Mouse (Mus musculus): ENCODE results near the gene Gimap7. TPM values are rescaled to one million over a fixed set of nuclear protein-coding genes. Genes with fewer than 3 reads are reported as not detected.
A peak's percentile ranks its signal among the peaks of the same experiment; 100 is the strongest.

Gene Gimap7
- polyA plus RNA-seq, 1 experiment from 2014 or later, result not detected

DNA sequence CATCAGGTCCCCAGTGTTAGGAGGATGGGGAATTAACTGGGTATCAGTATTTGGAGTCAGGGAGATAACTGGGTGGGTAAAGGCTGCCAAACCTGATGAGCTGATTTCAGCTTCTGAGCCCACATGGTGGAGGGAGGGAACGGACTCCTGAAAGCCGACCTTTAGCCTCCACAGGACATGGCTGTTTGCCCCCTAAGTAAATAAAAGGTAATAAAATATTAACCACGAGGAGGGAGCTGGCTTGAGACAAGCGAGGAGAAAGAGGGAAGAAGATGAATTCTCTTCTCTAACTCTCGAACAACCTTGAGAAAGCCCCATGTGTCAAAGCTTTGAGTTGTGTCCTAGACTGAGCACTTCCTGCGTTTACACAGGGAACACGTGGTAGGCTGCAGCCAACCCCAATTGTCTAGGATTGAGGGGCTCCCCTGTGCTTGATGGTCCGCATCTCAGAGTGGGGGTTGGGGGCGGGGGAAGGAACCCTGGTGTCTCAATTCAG lies 23.3 kb downstream of the Gimap7 start:
- DNase-seq (ENCODE audit: low spot score), result no peak
- peaks cover 21% of the 10 kb centered on the region for H3K27me3 ChIP-seq (ENCODE audit: control insufficient read depth, insufficient read depth, low read length)
- H3K27ac ChIP-seq (ENCODE audit: low read depth, low read length), result no peak overlapping the region
- ATAC-seq (replicated peaks; ENCODE audit: low FRiP score), result no peak
- H3K36me3 ChIP-seq (ENCODE audit: control insufficient read depth, insufficient read depth, low read length), result no peaks in the 10 kb centered on the region
- H3K9ac ChIP-seq (ENCODE audit: low read length), result no peak overlapping the region
- H3K4me3 ChIP-seq (ENCODE audit: low read depth, low read length), result no peak overlapping the region
- H3K4me1 ChIP-seq (replicated peaks; ENCODE audit: control insufficient read depth, insufficient read depth, low read length), result no peaks in the 10 kb centered on the region
- WGBS, result 46% methylated on average over 9 of the region's 9 CpGs
- no peak overlapping the region for H3K4me2 ChIP-seq (ENCODE audit: low read depth, low read length, severe bottlenecking)
- H3K9me3 ChIP-seq (ENCODE audit: control insufficient read depth, low read length), result no peaks in the 10 kb centered on the region

GRCm38 (mm10) chr6:48742422-48743351 lies 24.3 kb downstream of the Gimap7 start:
- Histone ChIP-seq H3K36me3 (ENCODE audit: control insufficient read depth, insufficient read depth, low read length) (no peaks in the 10 kb centered on the region), H3K9ac (ENCODE audit: low read length) (no peak overlapping the region), H3K4me3 (ENCODE audit: low read depth, low read length) (peak overlapping the region; percentile 40), H3K9me3 (ENCODE audit: control insufficient read depth, low read length) (no peaks in the 10 kb centered on the region), H3K27ac (ENCODE audit: low read depth, low read length) (no peak overlapping the region), H3K4me2 (ENCODE audit: low read depth, low read length, severe bottlenecking) (peak overlapping the region; percentile 61), H3K27me3 (ENCODE audit: control insufficient read depth, insufficient read depth, low read length) (peaks cover 21% of the 10 kb centered on the region), H3K4me1 (replicated peaks; ENCODE audit: control insufficient read depth, insufficient read depth, low read length) (no peaks in the 10 kb centered on the region)
- peak; percentile 62 for DNase-seq (ENCODE audit: low spot score)
- no peak for ATAC-seq (replicated peaks; ENCODE audit: low FRiP score)
- WGBS, result 2% methylated on average over 51 of the region's 52 CpGs

GRCm38 (mm10) chr6:48745490-48745889 lies 27.1 kb downstream of the Gimap7 start:
- H3K4me2 ChIP-seq (ENCODE audit: low read depth, low read length, severe bottlenecking), result no peak overlapping the region

DNA sequence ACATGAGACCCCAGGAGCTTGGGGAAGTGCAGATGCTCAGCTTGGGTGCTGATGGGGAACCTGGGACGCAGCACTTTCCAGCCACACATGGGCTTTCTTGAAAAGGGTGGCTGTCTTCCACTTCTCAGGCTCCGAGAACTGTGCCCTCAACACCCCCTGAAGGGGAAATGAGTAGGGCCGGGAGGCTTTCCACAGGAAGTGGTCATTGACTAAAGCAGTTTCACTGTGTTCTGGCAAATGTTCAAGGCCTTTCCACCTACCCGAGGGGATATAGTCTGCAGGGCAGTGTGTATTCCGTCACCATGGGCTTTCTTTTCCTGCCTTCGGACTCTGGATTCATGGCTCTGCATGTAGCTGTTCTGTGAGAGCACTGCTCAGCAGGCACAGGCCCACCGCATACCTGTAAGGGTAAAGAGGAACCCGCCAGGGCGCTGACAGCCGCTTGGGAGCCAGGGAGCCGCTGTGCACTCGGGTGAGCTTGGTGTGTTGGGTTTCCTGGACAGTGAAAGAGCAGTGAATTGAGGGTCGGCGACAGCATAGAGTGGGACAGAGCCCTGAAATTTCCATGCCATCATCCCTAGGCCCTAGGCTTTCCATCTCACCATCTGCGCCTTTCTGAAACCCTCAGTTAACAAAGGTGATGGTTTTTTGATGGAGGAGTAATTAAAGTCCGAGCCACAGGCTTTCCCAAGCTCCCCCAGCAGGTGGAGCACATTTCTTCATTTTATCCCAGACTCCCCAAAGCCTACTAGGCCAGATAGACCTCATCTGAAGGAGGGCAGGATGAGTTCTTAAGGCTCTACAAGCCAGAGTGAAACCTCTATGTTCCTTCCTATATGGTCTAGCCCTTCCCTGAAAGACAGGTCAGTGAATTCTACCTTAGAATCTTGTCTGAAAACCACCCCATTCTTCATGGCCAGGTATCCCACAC lies 27.8 kb downstream of the Gimap7 start, which contains the start of gene Gimap5:
Gene Gimap5 (plus strand): TSS at position 239 of the 931 bp plus-strand sequence.
- Histone ChIP-seq H3K4me3 (ENCODE audit: low read depth, low read length) (no peak within 1 kb of the TSS), H3K4me2 (ENCODE audit: low read depth, low read length, severe bottlenecking) (no peak within 1 kb of the TSS), H3K27me3 (ENCODE audit: control insufficient read depth, insufficient read depth, low read length) (peaks cover 21% of the 10 kb centered on the region), H3K4me1 (replicated peaks; ENCODE audit: control insufficient read depth, insufficient read depth, low read length) (no peaks in the 10 kb centered on the region), H3K9me3 (ENCODE audit: control insufficient read depth, low read length) (no peaks in the 10 kb centered on the region), H3K27ac (ENCODE audit: low read depth, low read length) (no peak within 1 kb of the TSS), H3K36me3 (ENCODE audit: control insufficient read depth, insufficient read depth, low read length) (no peaks in the 10 kb centered on the region), H3K9ac (ENCODE audit: low read length) (no peak within 1 kb of the TSS)
- no peak for ATAC-seq (replicated peaks; ENCODE audit: low FRiP score)
- peak; percentile 57 for DNase-seq (ENCODE audit: low spot score)
- WGBS, result 45% methylated on average over 16 of the region's 16 CpGs

More at GRCm38 (mm10) chr6:48745490-48745889, 27.1 kb downstream of the Gimap7 start:
- H3K9ac ChIP-seq (ENCODE audit: low read length), result no peak overlapping the region
- no peak for ATAC-seq (replicated peaks; ENCODE audit: low FRiP score)
- DNase-seq (ENCODE audit: low spot score), result no peak
- H3K27ac ChIP-seq (ENCODE audit: low read depth, low read length), result no peak overlapping the region
- 52% methylated on average over 2 of the region's 2 CpGs for WGBS
- H3K36me3 ChIP-seq (ENCODE audit: control insufficient read depth, insufficient read depth, low read length), result no peaks in the 10 kb centered on the region
- no peaks in the 10 kb centered on the region for H3K4me1 ChIP-seq (replicated peaks; ENCODE audit: control insufficient read depth, insufficient read depth, low read length)
- no peak overlapping the region for H3K4me3 ChIP-seq (ENCODE audit: low read depth, low read length)
- no peaks in the 10 kb centered on the region for H3K9me3 ChIP-seq (ENCODE audit: control insufficient read depth, low read length)
- peaks cover 21% of the 10 kb centered on the region for H3K27me3 ChIP-seq (ENCODE audit: control insufficient read depth, insufficient read depth, low read length)

DNA sequence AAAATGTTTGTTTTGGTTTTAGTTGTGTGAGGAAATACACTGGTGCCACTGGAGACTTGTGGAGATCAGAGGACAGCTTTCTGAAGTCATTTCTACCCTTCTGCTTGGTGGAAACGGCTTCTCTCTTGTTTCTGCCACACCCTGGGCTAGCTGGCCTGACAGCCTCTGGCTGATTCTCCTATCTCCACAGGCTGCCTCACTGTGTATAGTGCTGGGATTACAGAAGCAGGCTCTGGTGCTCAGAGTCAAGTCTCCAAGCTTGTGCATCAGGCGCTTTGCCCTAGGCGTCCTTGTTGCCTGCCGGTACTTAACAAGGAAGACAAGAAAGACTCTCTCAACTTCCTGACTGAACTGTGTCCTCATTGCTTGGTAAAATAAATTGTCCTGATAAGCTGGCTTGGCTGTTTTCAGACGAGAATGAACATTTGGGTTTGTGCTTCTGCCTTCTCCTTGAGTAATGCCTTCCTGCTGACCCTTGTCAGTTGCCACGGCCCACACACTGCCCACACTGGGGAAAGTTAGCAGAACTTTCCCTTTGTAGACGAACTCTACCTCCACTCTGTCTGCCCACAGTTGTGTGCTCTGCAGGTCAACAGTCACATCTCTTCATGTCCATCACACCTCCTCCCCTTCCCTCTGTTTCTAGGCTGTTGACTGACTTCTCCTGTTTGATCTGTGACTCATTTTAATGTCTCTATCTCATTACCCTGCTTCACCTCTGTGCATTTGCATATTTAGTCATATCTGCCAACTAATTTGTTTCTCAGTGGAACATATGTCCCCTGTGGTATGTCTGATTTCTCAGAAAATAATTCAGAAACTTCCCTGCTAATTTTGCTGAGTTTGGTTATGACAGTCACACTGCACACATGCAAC lies 28.9 kb downstream of the Gimap7 start:
- H3K9ac ChIP-seq (ENCODE audit: low read length), result no peak overlapping the region
- no peak for DNase-seq (ENCODE audit: low spot score)
- H3K4me2 ChIP-seq (ENCODE audit: low read depth, low read length, severe bottlenecking), result no peak overlapping the region
- ATAC-seq (replicated peaks; ENCODE audit: low FRiP score), result no peak
- H3K9me3 ChIP-seq (ENCODE audit: control insufficient read depth, low read length), result no peaks in the 10 kb centered on the region
- H3K4me3 ChIP-seq (ENCODE audit: low read depth, low read length), result no peak overlapping the region
- no peaks in the 10 kb centered on the region for H3K36me3 ChIP-seq (ENCODE audit: control insufficient read depth, insufficient read depth, low read length)
- H3K27ac ChIP-seq (ENCODE audit: low read depth, low read length), result no peak overlapping the region
- H3K27me3 ChIP-seq (ENCODE audit: control insufficient read depth, insufficient read depth, low read length), result peaks cover 10% of the 10 kb centered on the region
- 78% methylated on average over 7 of the region's 7 CpGs for WGBS
- no peaks in the 10 kb centered on the region for H3K4me1 ChIP-seq (replicated peaks; ENCODE audit: control insufficient read depth, insufficient read depth, low read length)

- H3K4me1 ChIP-seq (replicated peaks; ENCODE audit: control insufficient read depth, insufficient read depth, low read length), result no peaks in the 10 kb centered on the region
- DNase-seq (ENCODE audit: low spot score) (no peak), ATAC-seq (replicated peaks; ENCODE audit: low FRiP score) (no peak)
- H3K9me3 ChIP-seq (ENCODE audit: control insufficient read depth, low read length), result no peaks in the 10 kb centered on the region
- no peaks in the 10 kb centered on the region for H3K36me3 ChIP-seq (ENCODE audit: control insufficient read depth, insufficient read depth, low read length)
- H3K4me2 ChIP-seq (ENCODE audit: low read depth, low read length, severe bottlenecking), result no peak overlapping the region
- 87% methylated on average over 7 of the region's 7 CpGs for WGBS
- H3K27me3 ChIP-seq (ENCODE audit: control insufficient read depth, insufficient read depth, low read length), result no peaks in the 10 kb centered on the region
- no peak overlapping the region for H3K9ac ChIP-seq (ENCODE audit: low read length)
- H3K27ac ChIP-seq (ENCODE audit: low read depth, low read length), result no peak overlapping the region
- no peak overlapping the region for H3K4me3 ChIP-seq (ENCODE audit: low read depth, low read length)
These were observed 45.3 kb downstream of the Gimap7 start for GRCm38 (mm10) chr6:48763567-48764270.

GRCm38 (mm10) chr6:48764496-48764895 lies 46.1 kb downstream of the Gimap7 start:
- DNase-seq (ENCODE audit: low spot score) (no peak), ATAC-seq (replicated peaks; ENCODE audit: low FRiP score) (no peak)
- Histone ChIP-seq H3K4me3 (ENCODE audit: low read depth, low read length) (no peak overlapping the region), H3K9me3 (ENCODE audit: control insufficient read depth, low read length) (no peaks in the 10 kb centered on the region), H3K4me2 (ENCODE audit: low read depth, low read length, severe bottlenecking) (no peak overlapping the region), H3K27me3 (ENCODE audit: control insufficient read depth, insufficient read depth, low read length) (no peaks in the 10 kb centered on the region), H3K9ac (ENCODE audit: low read length) (no peak overlapping the region), H3K4me1 (replicated peaks; ENCODE audit: control insufficient read depth, insufficient read depth, low read length) (no peaks in the 10 kb centered on the region), H3K36me3 (ENCODE audit: control insufficient read depth, insufficient read depth, low read length) (no peaks in the 10 kb centered on the region), H3K27ac (ENCODE audit: low read depth, low read length) (no peak overlapping the region)
- WGBS, result 93% methylated on average over 10 of the region's 10 CpGs
